Comparison of ENCODE assay signal across 1 mouse cellular context in the genomic region with DNA sequence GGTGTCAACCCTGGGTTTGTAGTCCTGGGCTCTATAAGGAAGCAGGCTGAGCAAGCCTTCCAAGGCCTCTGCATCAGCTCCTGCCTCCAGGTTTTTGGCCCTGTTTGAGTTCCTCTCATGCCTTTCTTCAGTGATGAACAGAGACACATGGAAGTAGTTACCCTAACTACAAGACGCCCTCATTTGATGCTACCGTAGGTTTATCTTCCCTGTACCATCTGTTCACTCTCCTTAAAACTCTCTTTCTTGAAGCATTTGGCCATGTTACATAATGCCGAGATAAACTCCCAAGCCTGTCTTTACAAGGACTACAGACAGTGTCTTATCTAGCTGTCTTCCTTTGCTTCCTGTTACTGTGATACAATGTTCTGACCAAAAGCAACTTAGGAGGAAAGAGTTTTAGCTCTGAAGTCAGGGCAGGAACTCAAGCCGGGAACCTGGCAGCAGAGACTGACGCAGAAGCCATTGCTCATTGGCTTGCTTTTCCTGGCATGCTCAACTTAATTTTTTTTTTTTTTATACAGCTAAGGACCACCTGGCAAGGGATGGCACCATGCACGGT.
A peak's percentile ranks its signal among the peaks of the same experiment; 100 is the strongest.
TF ChIP-seq lines count a peak whose summit lies in the region.

No protein-coding gene starts in this region.

TF ChIP-seq in MEL, 35 proteins besides CTCF, POLR2A, EP300 and RAD21:
- peak; percentile 85 for TF ChIP-seq ZNF384 (IDR thresholded peaks at IDR 0.05; ENCODE audit: low read depth, low read length)
- peak; percentile 96 for TF ChIP-seq MXI1 (IDR thresholded peaks at IDR 0.05; ENCODE audit: low read depth, low read length)
- TF ChIP-seq BHLHE40 (IDR thresholded peaks at IDR 0.05; ENCODE audit: borderline replicate concordance, low read depth, low read length): peak; percentile 34; the same call in 1 of the 2 replicates
- no peak for TF ChIP-seq JUND (IDR thresholded peaks at IDR 0.05; ENCODE audit: low read depth, low read length)
- peak; percentile 94 for TF ChIP-seq SIN3A (IDR thresholded peaks at IDR 0.05; ENCODE audit: low read length)
- peak; percentile 93 for TF ChIP-seq TAL1 (IDR thresholded peaks at IDR 0.05; ENCODE audit: low read length)
- TF ChIP-seq NRF1 (IDR thresholded peaks at IDR 0.05; ENCODE audit: insufficient read depth, low read depth, low read length, poor library complexity, severe bottlenecking): no peak
- peak; percentile 73 for TF ChIP-seq RCOR1 (IDR thresholded peaks at IDR 0.05; ENCODE audit: low read depth, low read length)
- peak; percentile 93 for TF ChIP-seq TCF12 (IDR thresholded peaks at IDR 0.05; ENCODE audit: low read depth, low read length)
- TF ChIP-seq POLR2AphosphoS2 (IDR thresholded peaks at IDR 0.05; ENCODE audit: low read length): no peak
- no peak for TF ChIP-seq ZMIZ1 (IDR thresholded peaks at IDR 0.05; ENCODE audit: low read depth, low read length)
- no peak; the same call in 1 of the 2 replicates for TF ChIP-seq HCFC1 (IDR thresholded peaks at IDR 0.05; ENCODE audit: low read depth, low read length)
- peak; percentile 98 for TF ChIP-seq GATA1 (IDR thresholded peaks at IDR 0.05; ENCODE audit: low read depth, low read length)
- peak; percentile 74 for TF ChIP-seq MAX (IDR thresholded peaks at IDR 0.05; ENCODE audit: low read length)
- TF ChIP-seq MYC (IDR thresholded peaks at IDR 0.05; ENCODE audit: low read depth, low read length): peak; percentile 83; the same call in 1 of the 2 replicates
- TF ChIP-seq ETS1 (IDR thresholded peaks at IDR 0.05; ENCODE audit: low read depth, low read length): peak; percentile 97
- no peak for TF ChIP-seq NELFE (IDR thresholded peaks at IDR 0.05; ENCODE audit: low read depth, low read length)
